Mouse (Mus musculus) urinary bladder, postnatal 14 days (tissue): Measurements from ENCODE around the gene Eddm3b.

Experiments used
- DNase-seq: peaks from one replicate; pipeline ENCODE4 v3.0.0; 2021; ENCODE audit warnings: low spot score

Gene Eddm3b

GRCm38 (mm10) chr14:51094096-51094875 is 19.9 kb upstream of the Eddm3b start:
- DNase-seq: no peak

GRCm38 (mm10) chr14:51094921-51095320 is 19.3 kb upstream of the Eddm3b start:
- no peak for DNase-seq

GRCm38 (mm10) chr14:51095736-51096524 is 18.3 kb upstream of the Eddm3b start:
- peak; percentile 28 for DNase-seq

GRCm38 (mm10) chr14:51098300-51098699 is 15.9 kb upstream of the Eddm3b start:
- DNase-seq: peak; percentile 79

- DNase-seq: no peak
Measured at GRCm38 (mm10) chr14:51098921-51099320, 15.3 kb upstream of the Eddm3b start.

GRCm38 (mm10) chr14:51101284-51101683 is 12.9 kb upstream of the Eddm3b start:
- peak; percentile 36 for DNase-seq

GRCm38 (mm10) chr14:51103217-51103616 is 11.0 kb upstream of the Eddm3b start:
- DNase-seq: peak; percentile 77

- peak; percentile 55 for DNase-seq
Measured at GRCm38 (mm10) chr14:51104366-51104765, 9.9 kb upstream of the Eddm3b start.

- DNase-seq: no peak
Measured at GRCm38 (mm10) chr14:51106449-51106967, 7.7 kb upstream of the Eddm3b start.

GRCm38 (mm10) chr14:51111966-51112365 is 2.3 kb upstream of the Eddm3b start:
- no peak for DNase-seq

- DNase-seq: no peak
Measured at GRCm38 (mm10) chr14:51113476-51113875, 750 bp upstream of the Eddm3b start.

GRCm38 (mm10) chr14:51125684-51126083 is 11.5 kb downstream of the Eddm3b start:
- no peak for DNase-seq

GRCm38 (mm10) chr14:51127648-51128258 is 13.5 kb downstream of the Eddm3b start:
- no peak for DNase-seq

- DNase-seq: no peak
Measured at GRCm38 (mm10) chr14:51128775-51129623, 14.8 kb downstream of the Eddm3b start.

GRCm38 (mm10) chr14:51129624-51129975 is 15.4 kb downstream of the Eddm3b start:
- no peak for DNase-seq

GRCm38 (mm10) chr14:51130315-51130940 is 16.2 kb downstream of the Eddm3b start:
- DNase-seq: no peak

GRCm38 (mm10) chr14:51131086-51131815 is 17.0 kb downstream of the Eddm3b start:
- no peak for DNase-seq

- DNase-seq: no peak
Measured at GRCm38 (mm10) chr14:51132372-51132771, 18.1 kb downstream of the Eddm3b start.

- no peak for DNase-seq
Measured at GRCm38 (mm10) chr14:51140342-51140741, 26.1 kb downstream of the Eddm3b start.

- DNase-seq: no peak
Measured at GRCm38 (mm10) chr14:51142119-51142518, 27.9 kb downstream of the Eddm3b start.

- DNase-seq: no peak
Measured at GRCm38 (mm10) chr14:51142568-51142967, 28.3 kb downstream of the Eddm3b start.
